Mouse (Mus musculus): ENCODE data around the gene Ltf.

DNA sequence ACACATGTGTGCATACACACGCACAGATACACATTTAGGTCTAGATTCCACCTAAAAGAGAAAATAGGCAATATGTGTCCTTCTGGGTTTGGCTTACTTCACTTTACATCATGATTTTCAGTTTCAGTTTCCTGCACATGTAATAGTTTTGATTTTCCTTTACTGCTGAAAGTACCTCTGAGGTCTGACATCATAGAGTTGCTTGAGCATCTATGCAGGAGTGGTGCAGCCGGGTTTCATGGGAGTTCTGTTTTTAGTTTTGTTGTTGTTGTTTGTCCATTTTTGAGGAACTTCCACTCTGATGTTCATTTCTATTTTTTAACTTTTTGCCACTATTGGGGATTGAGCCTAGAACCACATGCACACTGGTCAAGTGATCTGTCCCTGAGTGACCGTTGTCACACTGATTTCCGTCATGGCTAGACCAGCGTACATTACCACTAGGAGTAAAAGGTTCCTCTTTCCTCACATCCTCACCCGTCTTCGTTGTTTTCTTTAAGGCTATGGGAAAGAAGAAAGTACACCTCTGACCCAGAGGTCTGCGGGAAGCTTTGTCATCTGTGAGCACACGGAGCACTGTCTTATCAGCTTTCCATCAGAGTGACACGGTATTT, 40.0 kb downstream of the Ltf start:
- TF ChIP-seq CTCF (IDR thresholded peaks at IDR 0.05; ENCODE audit: low read depth, low read length) (no peak), POLR2A (IDR thresholded peaks at IDR 0.05; ENCODE audit: borderline replicate concordance, low read depth, low read length) (no peak)
